Mouse (Mus musculus) megakaryocyte, embryonic 14.5 days (primary cell): ENCODE data around the gene Gm10662. TPM values are rescaled to one million over a fixed set of nuclear protein-coding genes. Genes with fewer than 3 reads are reported as not detected.
"Not testable (repeated sequence)": the region's sequence is repeated elsewhere in the genome, so short reads cannot be mapped to it uniquely, and the experiment has no call there.

Experiments used
- H3K27me3 ChIP-seq: replicated peaks from 2 replicates; pipeline ENCODE3; 2012; ENCODE audit warnings: inconsistent platforms
- H3K36me3 ChIP-seq: replicated peaks from 2 replicates; pipeline ENCODE3; 2012; ENCODE audit warnings: low read length, inconsistent platforms, mixed read lengths
- H3K4me1 ChIP-seq: 2 replicates; pipeline ENCODE4 v1.6.1; 2012; ENCODE audit warnings: inconsistent platforms
- H3K4me3 ChIP-seq: replicated peaks from 2 replicates; pipeline ENCODE3; 2012; ENCODE audit warnings: moderate library complexity, mild to moderate bottlenecking, inconsistent platforms
- H3K9me3 ChIP-seq: 2 replicates; pipeline ENCODE4 v1.6.1; 2012; ENCODE audit warnings: inconsistent platforms
- polyA plus RNA-seq: library from polyadenylated mRNA; stranded (reverse); fragments of >175 nt; gene quantifications from 2 replicates; pipeline ENCODE4 v1.2.3, GENCODE M21; 2012; ENCODE audit warnings: low replicate concordance; ENCODE audit not compliant: insufficient read depth

Gene Gm10662
- not detected in 2 replicates for polyA plus RNA-seq

DNA sequence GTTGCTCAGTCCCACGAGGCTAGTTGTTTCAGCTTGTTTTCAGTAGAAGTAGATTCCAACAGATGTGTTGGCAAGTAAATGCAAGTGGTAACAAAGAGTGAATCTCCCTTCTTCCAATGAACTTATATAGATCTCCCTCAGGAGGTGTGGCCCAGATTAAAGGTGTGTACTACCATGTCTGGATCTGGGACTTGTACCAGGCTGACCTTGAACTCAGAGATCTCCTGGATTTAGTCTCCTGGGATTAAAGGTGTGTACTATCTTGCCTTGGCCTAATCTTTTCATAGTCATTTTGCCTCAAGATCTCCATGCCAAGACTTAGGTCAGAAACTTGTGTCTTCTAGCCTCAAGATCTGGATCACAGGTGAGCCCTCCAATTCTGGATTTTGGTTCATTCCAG, at the start of gene Gm10662:
Gene Gm10662 (minus strand): TSS at position 101 of the 400 bp plus-strand sequence.
- not testable (repeated sequence) for H3K9me3 ChIP-seq, H3K27me3 ChIP-seq, H3K4me3 ChIP-seq, H3K4me1 ChIP-seq, H3K36me3 ChIP-seq

DNA sequence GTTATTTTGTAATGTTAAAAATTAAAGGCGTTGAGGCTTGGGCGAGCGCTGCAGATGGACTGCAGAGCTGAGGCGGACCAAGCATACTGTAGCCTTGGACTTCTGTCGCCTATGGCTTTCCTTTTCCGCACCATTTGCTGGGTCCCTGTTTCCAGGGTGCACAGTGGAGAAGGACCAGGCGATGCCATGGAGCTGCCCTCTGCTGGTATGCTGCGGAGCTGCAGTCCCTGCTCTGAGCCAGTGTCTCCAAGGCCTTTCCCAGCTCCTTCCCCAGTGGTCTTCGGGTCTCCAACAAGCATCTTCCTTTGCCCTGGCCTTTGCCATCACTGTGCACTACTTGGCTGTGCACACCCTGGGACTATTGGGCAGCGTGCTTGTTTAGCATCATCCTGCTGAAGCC, 19.2 kb upstream of the Gm10662 start:
- H3K27me3 ChIP-seq, H3K4me3 ChIP-seq, H3K9me3 ChIP-seq, H3K4me1 ChIP-seq, H3K36me3 ChIP-seq: not testable (repeated sequence)

Other genes with a start within 250 kb of the Gm10662 start
- not detected in 2 replicates for gene Gm4214, start 159.8 kb downstream of the Gm10662 start, polyA plus RNA-seq
- gene Gm4216, start 124.6 kb downstream of the Gm10662 start, polyA plus RNA-seq: not detected in 2 replicates
- not detected in 2 replicates for gene Vmn1r163, start 88.9 kb downstream of the Gm10662 start, polyA plus RNA-seq
- not detected in 2 replicates for gene Gm8720, start 77.0 kb downstream of the Gm10662 start, polyA plus RNA-seq
- not detected in 2 replicates for gene Vmn1r165, start 72.9 kb upstream of the Gm10662 start, polyA plus RNA-seq
- gene Vmn1r166, start 107.2 kb upstream of the Gm10662 start, polyA plus RNA-seq: not detected in 2 replicates
- not detected in 2 replicates for gene Gm6902, start 134.4 kb upstream of the Gm10662 start, polyA plus RNA-seq
- not detected in 2 replicates for gene Nlrp4e, start 156.7 kb upstream of the Gm10662 start, polyA plus RNA-seq
- gene Nlrp5, start 241.4 kb upstream of the Gm10662 start, polyA plus RNA-seq: not detected in 2 replicates